Mouse (Mus musculus): Measurements from ENCODE around the gene Fmn2. TPM values are rescaled to one million over a fixed set of nuclear protein-coding genes. Genes with fewer than 3 reads are reported as not detected.

Fmn2 gene
- polyA plus RNA-seq, 1 experiment from 2014 or later: 8.0 TPM

GRCm38 (mm10) chr1:174643431-174644010 is 141.9 kb downstream of the Fmn2 start:
- Histone ChIP-seq H3K4me3 (no peak overlapping the region), H3K27me3 (ENCODE audit: insufficient read depth, poor library complexity, severe bottlenecking) (no peaks in the 10 kb centered on the region), H3K4me1 (replicated peaks) (peaks cover 8% of the 10 kb centered on the region; the same call in 1 of the 2 replicates), H3K36me3 (peaks cover 8% of the 10 kb centered on the region), H3K27ac (no peak overlapping the region), H3K9me3 (no peaks in the 10 kb centered on the region)
- no peak for DNase-seq (ENCODE audit: low spot score)
- WGBS: 69% methylated on average over 5 of the region's 5 CpGs

GRCm38 (mm10) chr1:174649421-174649826 is 147.8 kb downstream of the Fmn2 start:
- peaks cover 6% of the 10 kb centered on the region; the same call in 1 of the 2 replicates for H3K4me1 ChIP-seq (replicated peaks)
- H3K27ac ChIP-seq: peak overlapping the region; percentile 40; the same call in 1 of the 2 replicates
- H3K4me3 ChIP-seq: no peak overlapping the region
- H3K36me3 ChIP-seq: peaks cover 8% of the 10 kb centered on the region
- 48% methylated on average over 11 of the region's 11 CpGs for WGBS
- no peaks in the 10 kb centered on the region for H3K9me3 ChIP-seq
- H3K27me3 ChIP-seq (ENCODE audit: insufficient read depth, poor library complexity, severe bottlenecking): no peaks in the 10 kb centered on the region
- DNase-seq (ENCODE audit: low spot score): no peak

GRCm38 (mm10) chr1:174654565-174654964 is 152.9 kb downstream of the Fmn2 start:
- no peak overlapping the region for H3K4me3 ChIP-seq
- 70% methylated on average over 5 of the region's 5 CpGs for WGBS
- no peaks in the 10 kb centered on the region for H3K36me3 ChIP-seq
- H3K9me3 ChIP-seq: no peaks in the 10 kb centered on the region
- no peak for DNase-seq (ENCODE audit: low spot score)
- 0 out of 2 replicates have a peak overlapping the region, but pooled peaks have one; percentile 50 for H3K27ac ChIP-seq
- no peaks in the 10 kb centered on the region for H3K27me3 ChIP-seq (ENCODE audit: insufficient read depth, poor library complexity, severe bottlenecking)
- H3K4me1 ChIP-seq (replicated peaks): 0 out of 2 replicates have a peak, but pooled peaks cover 7% of the 10 kb centered on the region

- H3K36me3 ChIP-seq: no peaks in the 10 kb centered on the region
- no peaks in the 10 kb centered on the region for H3K27me3 ChIP-seq (ENCODE audit: insufficient read depth, poor library complexity, severe bottlenecking)
- no peaks in the 10 kb centered on the region for H3K9me3 ChIP-seq
- no peak overlapping the region for H3K27ac ChIP-seq
- no peak overlapping the region for H3K4me3 ChIP-seq
- DNase-seq (ENCODE audit: low spot score): no peak
- 67% methylated on average over 9 of the region's 9 CpGs for WGBS
- H3K4me1 ChIP-seq (replicated peaks): 0 out of 2 replicates have a peak, but pooled peaks cover 7% of the 10 kb centered on the region
Observed at GRCm38 (mm10) chr1:174655354-174655753, 153.7 kb downstream of the Fmn2 start.

GRCm38 (mm10) chr1:174656554-174656953 is 154.9 kb downstream of the Fmn2 start:
- no peak overlapping the region for H3K4me3 ChIP-seq
- WGBS: 93% methylated on average over 4 of the region's 4 CpGs
- H3K9me3 ChIP-seq: no peaks in the 10 kb centered on the region

GRCm38 (mm10) chr1:174659459-174660223 is 158.0 kb downstream of the Fmn2 start:
- Histone ChIP-seq H3K36me3 (no peaks in the 10 kb centered on the region), H3K9me3 (no peaks in the 10 kb centered on the region), H3K4me3 (no peak overlapping the region), H3K27ac (no peak overlapping the region), H3K4me1 (replicated peaks) (0 out of 2 replicates have a peak, but pooled peaks cover 4% of the 10 kb centered on the region), H3K27me3 (ENCODE audit: insufficient read depth, poor library complexity, severe bottlenecking) (no peaks in the 10 kb centered on the region)
- 94% methylated on average over 12 of the region's 12 CpGs for WGBS
- no peak for DNase-seq (ENCODE audit: low spot score)

More at GRCm38 (mm10) chr1:174656554-174656953, 154.9 kb downstream of the Fmn2 start:
- H3K36me3 ChIP-seq: no peaks in the 10 kb centered on the region
- H3K27ac ChIP-seq: no peak overlapping the region
- H3K4me1 ChIP-seq (replicated peaks): 0 out of 2 replicates have a peak, but pooled peaks cover 7% of the 10 kb centered on the region
- no peak for DNase-seq (ENCODE audit: low spot score)
- H3K27me3 ChIP-seq (ENCODE audit: insufficient read depth, poor library complexity, severe bottlenecking): no peaks in the 10 kb centered on the region

GRCm38 (mm10) chr1:174665116-174665515 is 163.5 kb downstream of the Fmn2 start:
- 0 out of 2 replicates have a peak, but pooled peaks cover 4% of the 10 kb centered on the region for H3K36me3 ChIP-seq
- no peaks in the 10 kb centered on the region for H3K9me3 ChIP-seq
- no peak overlapping the region for H3K4me3 ChIP-seq
- DNase-seq (ENCODE audit: low spot score): no peak
- 0 out of 2 replicates have a peak, but pooled peaks cover 3% of the 10 kb centered on the region for H3K4me1 ChIP-seq (replicated peaks)
- no peak overlapping the region for H3K27ac ChIP-seq
- no peaks in the 10 kb centered on the region for H3K27me3 ChIP-seq (ENCODE audit: insufficient read depth, poor library complexity, severe bottlenecking)

- no peaks in the 10 kb centered on the region for H3K9me3 ChIP-seq
- DNase-seq (ENCODE audit: low spot score): peak; percentile 13
- H3K36me3 ChIP-seq: peaks cover 11% of the 10 kb centered on the region; the same call in 1 of the 2 replicates
- peak overlapping the region; percentile 16; the same call in 1 of the 2 replicates for H3K27ac ChIP-seq
- 39% methylated on average over 1 of the region's 1 CpGs for WGBS
- H3K27me3 ChIP-seq (ENCODE audit: insufficient read depth, poor library complexity, severe bottlenecking): no peaks in the 10 kb centered on the region
- H3K4me3 ChIP-seq: no peak overlapping the region
- H3K4me1 ChIP-seq (replicated peaks): 0 out of 2 replicates have a peak, but pooled peaks cover 3% of the 10 kb centered on the region
Observed at GRCm38 (mm10) chr1:174669132-174669531, 167.5 kb downstream of the Fmn2 start.

GRCm38 (mm10) chr1:174670846-174671245 is 169.2 kb downstream of the Fmn2 start:
- H3K36me3 ChIP-seq: peaks cover 10% of the 10 kb centered on the region; the same call in 1 of the 2 replicates
- H3K9me3 ChIP-seq: no peaks in the 10 kb centered on the region
- no peak for DNase-seq (ENCODE audit: low spot score)
- 94% methylated on average over 8 of the region's 8 CpGs for WGBS
- no peak overlapping the region for H3K4me3 ChIP-seq
- H3K4me1 ChIP-seq (replicated peaks): 0 out of 2 replicates have a peak, but pooled peaks cover 3% of the 10 kb centered on the region
- no peak overlapping the region for H3K27ac ChIP-seq
- H3K27me3 ChIP-seq (ENCODE audit: insufficient read depth, poor library complexity, severe bottlenecking): no peaks in the 10 kb centered on the region

GRCm38 (mm10) chr1:174674586-174674985 is 173.0 kb downstream of the Fmn2 start:
- H3K9me3 ChIP-seq: no peaks in the 10 kb centered on the region
- no peak overlapping the region for H3K4me3 ChIP-seq
- DNase-seq (ENCODE audit: low spot score): no peak
- no peak overlapping the region for H3K27ac ChIP-seq
- peaks cover 6% of the 10 kb centered on the region; the same call in 1 of the 2 replicates for H3K36me3 ChIP-seq
- H3K27me3 ChIP-seq (ENCODE audit: insufficient read depth, poor library complexity, severe bottlenecking): no peaks in the 10 kb centered on the region
- no peaks in the 10 kb centered on the region for H3K4me1 ChIP-seq (replicated peaks)
- WGBS: 54% methylated on average over 8 of the region's 8 CpGs

- no peak for DNase-seq (ENCODE audit: low spot score)
Observed at GRCm38 (mm10) chr1:174675316-174675715, 173.7 kb downstream of the Fmn2 start.

GRCm38 (mm10) chr1:174676187-174676586 is 174.6 kb downstream of the Fmn2 start:
- Histone ChIP-seq H3K4me3 (no peak overlapping the region), H3K9me3 (no peaks in the 10 kb centered on the region), H3K4me1 (replicated peaks) (no peaks in the 10 kb centered on the region), H3K27me3 (ENCODE audit: insufficient read depth, poor library complexity, severe bottlenecking) (no peaks in the 10 kb centered on the region), H3K27ac (no peak overlapping the region), H3K36me3 (peaks cover 6% of the 10 kb centered on the region; the same call in 1 of the 2 replicates)
- 93% methylated on average over 3 of the region's 3 CpGs for WGBS
- DNase-seq (ENCODE audit: low spot score): no peak

More at GRCm38 (mm10) chr1:174675316-174675715, 173.7 kb downstream of the Fmn2 start:
- 94% methylated on average over 6 of the region's 6 CpGs for WGBS
- H3K9me3 ChIP-seq: no peaks in the 10 kb centered on the region
- peaks cover 6% of the 10 kb centered on the region; the same call in 1 of the 2 replicates for H3K36me3 ChIP-seq
- no peaks in the 10 kb centered on the region for H3K27me3 ChIP-seq (ENCODE audit: insufficient read depth, poor library complexity, severe bottlenecking)
- H3K27ac ChIP-seq: no peak overlapping the region
- H3K4me3 ChIP-seq: no peak overlapping the region
- H3K4me1 ChIP-seq (replicated peaks): no peaks in the 10 kb centered on the region

- WGBS: 73% methylated on average over 4 of the region's 4 CpGs
- H3K27me3 ChIP-seq (ENCODE audit: insufficient read depth, poor library complexity, severe bottlenecking): no peaks in the 10 kb centered on the region
- H3K4me1 ChIP-seq (replicated peaks): no peaks in the 10 kb centered on the region
- no peak overlapping the region for H3K4me3 ChIP-seq
- peaks cover 4% of the 10 kb centered on the region; the same call in 1 of the 2 replicates for H3K36me3 ChIP-seq
- H3K9me3 ChIP-seq: no peaks in the 10 kb centered on the region
- no peak overlapping the region for H3K27ac ChIP-seq
- DNase-seq (ENCODE audit: low spot score): no peak
Observed at GRCm38 (mm10) chr1:174677211-174677610, 175.6 kb downstream of the Fmn2 start.

Measured in hindbrain, embryonic 10.5 days (tissue).